Mouse (Mus musculus) hindbrain, embryonic 16.5 days (tissue): Measurements from ENCODE around the gene Adssl1. TPM values are rescaled to one million over a fixed set of nuclear protein-coding genes. Genes with fewer than 3 reads are reported as not detected.

Experiments used
- ATAC-seq: fragments of 200-750 bp; cut with Nextera tagmentation; 2 replicates; pipeline ENCODE4 v1.8.0; 2017; ENCODE audit warnings: moderate TSS enrichment, moderate library complexity
- H3K27ac ChIP-seq: fragments of 300-500 bp; sonication (generic); 2 replicates; pipeline ENCODE4 v1.5.1; 2014; ENCODE audit warnings: low read depth, mild to moderate bottlenecking, control low read depth, low read length, moderate library complexity
- H3K27me3 ChIP-seq: fragments of 300-500 bp; sonication (generic); replicated peaks from 2 replicates; pipeline ENCODE4 v1.6.1; 2014; ENCODE audit warnings: low read length; ENCODE audit not compliant: control insufficient read depth, insufficient read depth
- H3K36me3 ChIP-seq: fragments of 300-500 bp; sonication (generic); 2 replicates; pipeline ENCODE4 v1.6.1; 2014; ENCODE audit warnings: mild to moderate bottlenecking, low read length, moderate library complexity, mixed read lengths; ENCODE audit not compliant: control insufficient read depth, insufficient read depth
- H3K4me1 ChIP-seq: fragments of 300-500 bp; sonication (generic); 2 replicates; pipeline ENCODE4 v1.6.1; 2014; ENCODE audit warnings: low read depth, low read length; ENCODE audit not compliant: control insufficient read depth, insufficient read depth
- H3K4me2 ChIP-seq: fragments of 300-500 bp; sonication (generic); 2 replicates; pipeline ENCODE4 v1.6.1; 2014; ENCODE audit warnings: mild to moderate bottlenecking, low read length, control low read depth, moderate library complexity
- H3K4me3 ChIP-seq: fragments of 300-500 bp; sonication (generic); 2 replicates; pipeline ENCODE4 v1.5.1; 2014; ENCODE audit warnings: mild to moderate bottlenecking, low read length, control low read depth, moderate library complexity
- H3K9ac ChIP-seq: fragments of 300-500 bp; sonication (generic); 2 replicates; pipeline ENCODE4 v1.6.1; 2014; ENCODE audit warnings: low read depth, mild to moderate bottlenecking, control low read depth, low read length, moderate library complexity
- H3K9me3 ChIP-seq: fragments of 300-500 bp; sonication (generic); 2 replicates; pipeline ENCODE4 v1.6.1; 2014; ENCODE audit warnings: mild to moderate bottlenecking, low read length, moderate library complexity; ENCODE audit not compliant: control insufficient read depth
- WGBS: fragments of 180-500 bp; shearing (Covaris S2); extraction: QIAGEN DNeasy Blood & Tissue Kit; methylation state at CpG from one replicate; pipeline ENCODE4 v1.1.7; 2014; 5-methylcytosine and 5-hydroxymethylcytosine counted together
- polyA plus RNA-seq: library from polyadenylated mRNA; unstranded; fragments of >200 nt; fragmentation: Nextera tagmentation; extraction: Ambion mirVana; gene quantifications from 2 replicates; pipeline ENCODE4 v1.2.1, GENCODE M21; 2015

Adssl1 gene
- polyA plus RNA-seq, 1 experiment from 2014 or later, result 7.7 TPM

DNA sequence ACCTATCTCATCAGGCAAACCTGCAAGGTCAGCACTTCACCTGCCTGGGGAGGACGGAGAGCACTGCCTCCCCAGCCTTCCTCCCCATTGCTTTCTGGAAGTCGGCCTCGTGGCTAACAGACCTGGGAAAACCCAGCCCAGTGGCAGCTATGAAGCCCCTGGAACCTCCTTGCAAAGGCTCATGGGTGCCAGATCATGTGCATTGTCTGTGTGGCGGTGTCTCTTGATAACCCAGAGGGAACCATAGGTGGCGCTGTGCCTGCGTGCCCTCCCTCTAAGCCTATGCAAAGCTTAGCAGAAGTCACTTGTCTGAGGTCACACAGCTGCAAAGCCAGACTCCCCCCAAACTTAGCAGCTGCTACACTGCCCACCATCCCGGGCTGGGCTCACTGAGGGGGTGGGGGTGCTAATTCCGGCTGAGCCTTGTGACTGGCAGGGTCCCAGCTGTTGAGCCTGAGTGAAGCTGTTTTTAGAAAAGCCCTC lies 1.9 kb upstream of the Adssl1 start:
- peak; percentile 49; the same call in 1 of the 2 replicates for ATAC-seq

GRCm38 (mm10) chr12:112618981-112619685 lies 712 bp upstream of the Adssl1 start:
- 32% methylated on average over 13 of the region's 13 CpGs for WGBS
- peaks cover 15% of the 10 kb centered on the region for H3K27me3 ChIP-seq
- peak overlapping the region; percentile 99 for H3K4me2 ChIP-seq
- no peak for ATAC-seq
- peak overlapping the region; percentile 80; the same call in 1 of the 2 replicates for H3K9ac ChIP-seq
- H3K4me1 ChIP-seq, result peaks cover 8% of the 10 kb centered on the region; the same call in 1 of the 2 replicates
- H3K36me3 ChIP-seq, result no peaks in the 10 kb centered on the region
- H3K27ac ChIP-seq, result no peak overlapping the region
- no peaks in the 10 kb centered on the region for H3K9me3 ChIP-seq
- peak overlapping the region; percentile 61 for H3K4me3 ChIP-seq

More for the DNA sequence above, 1.9 kb upstream of the Adssl1 start:
- 13% methylated on average over 8 of the region's 8 CpGs for WGBS
- Histone ChIP-seq H3K4me1 (peaks cover 8% of the 10 kb centered on the region; the same call in 1 of the 2 replicates), H3K27ac (no peak overlapping the region), H3K4me2 (no peak overlapping the region), H3K9me3 (no peaks in the 10 kb centered on the region), H3K36me3 (no peaks in the 10 kb centered on the region), H3K27me3 (peaks cover 15% of the 10 kb centered on the region), H3K9ac (no peak overlapping the region), H3K4me3 (no peak overlapping the region)

GRCm38 (mm10) chr12:112620354-112621061 lies 663 bp downstream of the Adssl1 start:
- Histone ChIP-seq H3K4me2 (peak overlapping the region; percentile 99), H3K4me1 (peaks cover 8% of the 10 kb centered on the region; the same call in 1 of the 2 replicates), H3K27ac (no peak overlapping the region), H3K27me3 (peaks cover 15% of the 10 kb centered on the region), H3K36me3 (no peaks in the 10 kb centered on the region), H3K4me3 (peak overlapping the region; percentile 61), H3K9me3 (no peaks in the 10 kb centered on the region), H3K9ac (peak overlapping the region; percentile 80)
- ATAC-seq, result no peak; the same call in none of the 2 replicates
- WGBS, result 9% methylated on average over 16 of the region's 16 CpGs

GRCm38 (mm10) chr12:112621900-112622299 lies 2.1 kb downstream of the Adssl1 start:
- no peaks in the 10 kb centered on the region for H3K9me3 ChIP-seq
- H3K4me1 ChIP-seq, result peaks cover 8% of the 10 kb centered on the region; the same call in 1 of the 2 replicates
- H3K27ac ChIP-seq, result no peak overlapping the region
- H3K9ac ChIP-seq, result no peak overlapping the region
- H3K4me2 ChIP-seq, result no peak overlapping the region
- H3K4me3 ChIP-seq, result no peak overlapping the region
- ATAC-seq, result no peak
- H3K36me3 ChIP-seq, result no peaks in the 10 kb centered on the region
- WGBS, result 79% methylated on average over 3 of the region's 3 CpGs
- peaks cover 15% of the 10 kb centered on the region for H3K27me3 ChIP-seq

DNA sequence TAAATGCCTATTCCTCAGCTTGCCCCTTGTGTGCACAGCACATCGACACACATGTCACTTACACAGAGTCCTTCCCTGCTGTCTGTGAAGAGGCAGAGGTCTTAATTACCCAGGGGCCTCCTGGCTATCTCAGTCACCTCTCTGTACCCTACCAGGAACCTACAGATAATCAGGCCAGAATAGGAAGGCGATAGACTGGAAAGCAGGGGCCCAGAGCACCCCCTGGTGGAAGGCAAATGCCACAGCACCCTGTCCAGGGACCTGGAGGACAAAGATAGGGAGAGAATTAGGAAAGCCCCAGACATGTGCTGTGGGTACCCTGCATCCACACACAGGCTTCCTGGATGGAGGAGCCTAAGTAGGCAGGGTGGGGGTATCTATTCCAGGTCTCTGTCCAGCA lies 3.9 kb downstream of the Adssl1 start:
- H3K9ac ChIP-seq, result no peak overlapping the region
- no peak overlapping the region for H3K4me2 ChIP-seq
- H3K27ac ChIP-seq, result no peak overlapping the region
- H3K27me3 ChIP-seq, result peaks cover 12% of the 10 kb centered on the region
- H3K36me3 ChIP-seq, result no peaks in the 10 kb centered on the region
- no peak for ATAC-seq
- WGBS, result 14% methylated on average over 2 of the region's 2 CpGs
- H3K4me3 ChIP-seq, result no peak overlapping the region
- peaks cover 8% of the 10 kb centered on the region; the same call in 1 of the 2 replicates for H3K4me1 ChIP-seq
- no peaks in the 10 kb centered on the region for H3K9me3 ChIP-seq

DNA sequence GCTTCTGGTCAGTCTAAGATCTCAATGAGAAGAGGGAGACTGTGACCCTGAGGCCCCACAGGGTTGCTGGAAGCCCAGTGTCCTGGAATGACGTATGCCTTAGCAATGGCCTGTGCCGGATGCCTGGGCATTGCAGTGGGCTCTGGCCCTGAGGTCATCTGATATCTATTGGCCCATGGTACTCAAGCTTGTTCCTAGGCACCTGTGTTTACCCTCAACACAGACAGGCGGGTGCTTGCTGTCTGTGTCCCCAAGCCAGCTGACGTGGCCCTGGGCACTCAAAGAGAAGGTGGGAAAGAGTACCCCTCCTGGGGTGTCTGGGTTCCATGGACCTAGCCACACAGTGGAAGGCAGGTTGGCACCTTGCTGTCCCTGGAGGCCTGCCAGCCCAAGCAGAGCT lies 5.9 kb downstream of the Adssl1 start:
- no peaks in the 10 kb centered on the region; the same call in 1 of the 2 replicates for H3K4me1 ChIP-seq
- ATAC-seq, result no peak

GRCm38 (mm10) chr12:112626455-112626854 lies 6.6 kb downstream of the Adssl1 start:
- Histone ChIP-seq H3K9ac (no peak overlapping the region), H3K27me3 (peaks cover 5% of the 10 kb centered on the region; the same call in 1 of the 2 replicates), H3K9me3 (no peaks in the 10 kb centered on the region), H3K4me2 (no peak overlapping the region), H3K27ac (no peak overlapping the region), H3K4me3 (no peak overlapping the region), H3K36me3 (no peaks in the 10 kb centered on the region), H3K4me1 (no peaks in the 10 kb centered on the region; the same call in 1 of the 2 replicates)
- WGBS, result 78% methylated on average over 6 of the region's 6 CpGs
- ATAC-seq, result no peak

More for the DNA sequence above, 5.9 kb downstream of the Adssl1 start:
- Histone ChIP-seq H3K9me3 (no peaks in the 10 kb centered on the region), H3K36me3 (no peaks in the 10 kb centered on the region), H3K4me3 (no peak overlapping the region), H3K27me3 (peaks cover 10% of the 10 kb centered on the region), H3K27ac (no peak overlapping the region), H3K4me2 (no peak overlapping the region), H3K9ac (no peak overlapping the region)
- WGBS, result 87% methylated on average over 4 of the region's 4 CpGs

- Histone ChIP-seq H3K36me3 (no peaks in the 10 kb centered on the region), H3K9me3 (no peaks in the 10 kb centered on the region), H3K27me3 (0 out of 2 replicates have a peak, but pooled peaks cover 2% of the 10 kb centered on the region), H3K4me2 (no peak overlapping the region), H3K4me1 (no peaks in the 10 kb centered on the region; the same call in 1 of the 2 replicates), H3K4me3 (no peak overlapping the region), H3K9ac (no peak overlapping the region), H3K27ac (no peak overlapping the region)
- ATAC-seq, result no peak
- 64% methylated on average over 7 of the region's 7 CpGs for WGBS
These were observed 7.4 kb downstream of the Adssl1 start for GRCm38 (mm10) chr12:112627097-112627881.
